Mouse (Mus musculus) fibroblast of lung, adult 2 months (primary cell): ENCODE data around the gene Carm1.
"Not testable (repeated sequence)": the region's sequence is repeated elsewhere in the genome, so short reads cannot be mapped to it uniquely, and the experiment has no call there.

Source experiments
- DNase-seq: peaks from one replicate; pipeline ENCODE4 v3.0.0-alpha.2; 2011; ENCODE audit warnings: low read depth

The Carm1 gene

GRCm38 (mm10) chr9:21576286-21576685, 29.6 kb downstream of the Carm1 start:
- no peak for DNase-seq

DNA sequence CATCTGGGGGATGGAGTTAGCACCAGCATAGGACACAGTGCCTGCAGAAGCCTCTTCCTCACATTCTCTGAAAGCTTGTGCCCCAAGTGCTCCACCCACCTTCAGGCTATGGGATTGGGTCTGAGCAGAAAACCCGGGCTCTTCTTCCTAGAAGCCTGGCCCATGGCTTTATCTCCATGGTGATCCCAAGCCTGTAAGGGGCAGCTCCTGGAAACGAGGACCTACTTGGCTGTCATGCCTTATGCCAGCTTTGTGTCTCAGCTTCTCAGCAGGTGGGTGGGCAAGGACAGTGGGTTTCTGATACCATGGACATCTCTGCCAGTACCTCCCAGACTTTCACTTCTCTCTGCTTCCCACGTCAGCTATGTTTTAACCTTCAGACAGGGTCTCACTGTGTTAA, 31.5 kb downstream of the Carm1 start:
- DNase-seq: no peak

GRCm38 (mm10) chr9:21585401-21585800, 38.7 kb downstream of the Carm1 start:
- DNase-seq: no peak

DNA sequence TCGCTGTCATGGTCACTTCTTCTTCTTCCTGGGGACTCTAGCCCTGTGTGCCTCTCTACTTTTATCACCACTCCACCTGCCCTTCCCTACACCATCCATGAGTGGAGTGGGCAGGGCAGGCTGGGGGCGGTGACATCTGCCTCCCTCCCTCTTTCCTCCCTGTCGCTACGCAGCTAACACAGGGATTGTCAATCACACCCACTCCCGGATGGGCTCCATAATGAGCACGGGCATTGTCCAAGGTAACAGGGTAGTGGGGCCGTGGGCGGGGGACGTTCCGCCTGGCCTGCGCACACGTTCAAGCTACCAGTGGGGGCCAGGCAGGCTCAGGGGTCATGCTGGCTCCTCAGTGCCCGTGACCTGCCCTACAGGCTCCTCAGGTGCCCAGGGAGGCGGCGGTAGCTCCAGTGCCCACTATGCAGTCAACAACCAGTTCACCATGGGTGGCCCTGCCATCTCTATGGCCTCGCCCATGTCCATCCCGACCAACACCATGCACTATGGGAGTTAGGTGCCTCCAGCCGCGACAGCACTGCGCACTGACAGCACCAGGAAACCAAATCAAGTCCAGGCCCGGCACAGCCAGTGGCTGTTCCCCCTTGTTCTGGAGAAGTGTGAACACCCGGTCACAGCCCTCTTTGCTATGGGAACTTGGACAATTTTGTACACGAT, 41.1 kb downstream of the Carm1 start:
- DNase-seq: no peak

DNA sequence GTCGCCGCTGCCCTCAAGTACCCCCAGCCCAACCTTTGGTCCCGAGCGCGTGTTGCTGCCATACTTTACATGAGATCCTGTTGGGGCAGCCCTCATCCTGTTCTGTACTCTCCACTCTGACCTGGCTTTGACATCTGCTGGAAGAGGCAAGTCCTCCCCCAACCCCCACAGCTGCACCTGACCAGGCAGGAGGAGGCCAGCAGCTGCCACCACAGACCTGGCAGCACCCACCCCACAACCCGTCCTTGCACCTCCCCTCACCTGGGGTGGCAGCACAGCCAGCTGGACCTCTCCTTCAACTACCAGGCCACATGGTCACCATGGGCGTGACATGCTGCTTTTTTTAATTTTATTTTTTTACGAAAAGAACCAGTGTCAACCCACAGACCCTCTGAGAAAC, 41.7 kb downstream of the Carm1 start:
- DNase-seq: no peak

DNA sequence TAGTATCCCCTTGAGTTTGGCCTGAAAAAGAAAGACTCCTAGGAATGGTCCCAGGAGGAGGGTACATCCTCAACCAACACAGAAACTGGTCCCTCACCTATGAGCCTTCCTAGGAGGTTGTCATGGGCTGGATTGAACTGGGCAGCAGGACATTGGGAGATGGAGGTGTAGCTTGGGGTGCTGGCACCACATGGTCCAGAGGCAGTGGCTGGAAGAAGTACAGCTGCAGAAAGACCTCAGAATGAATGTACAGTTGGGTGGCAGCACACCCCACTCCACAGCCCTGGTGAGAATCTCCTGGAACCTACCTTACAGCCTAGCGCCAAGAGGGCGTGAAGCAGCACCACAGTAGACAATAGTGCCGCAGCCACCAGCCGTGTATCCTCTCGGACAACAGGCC, 42.8 kb downstream of the Carm1 start:
- DNase-seq: no peak

DNA sequence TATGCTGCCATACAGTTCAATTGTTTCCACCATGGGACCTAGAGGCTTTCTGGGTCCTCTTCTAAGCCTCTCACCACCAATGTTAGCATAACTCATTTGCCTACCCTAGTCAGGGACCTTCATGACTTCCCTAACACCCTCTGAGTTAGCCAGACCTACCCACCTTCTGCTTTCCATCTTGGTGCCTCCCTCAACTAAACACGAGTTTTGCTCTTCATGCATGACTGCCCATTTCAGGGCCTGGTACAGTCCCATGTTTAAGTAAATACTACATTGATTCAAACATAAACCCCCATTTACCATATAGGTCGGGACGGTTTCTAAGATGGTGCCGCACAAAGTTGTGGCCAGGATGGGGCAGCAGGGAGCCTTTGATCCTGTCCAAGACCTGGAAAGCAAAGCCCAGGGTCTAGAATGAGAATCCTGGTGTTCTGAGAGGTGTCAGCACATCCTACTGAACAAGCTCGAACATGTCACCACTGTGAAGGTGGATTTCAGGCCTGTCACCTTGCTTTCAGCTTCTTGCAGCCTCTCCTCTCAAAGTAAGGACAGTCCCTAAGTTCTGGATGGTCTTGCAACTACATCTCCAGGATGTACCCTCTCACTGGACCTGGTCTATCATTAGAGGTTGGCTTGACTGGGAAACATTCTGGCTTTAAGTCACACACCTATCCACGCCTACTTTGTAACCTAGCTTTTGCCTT, 44.6 kb downstream of the Carm1 start:
- no peak for DNase-seq

- DNase-seq: no peak
These were observed 45.4 kb downstream of the Carm1 start for GRCm38 (mm10) chr9:21591831-21592702.

- peak; percentile 98 for DNase-seq
These were observed 46.0 kb downstream of the Carm1 start, which contains the start of the genes Timm29 and Yipf2 for GRCm38 (mm10) chr9:21592703-21593121. Gene Timm29 (plus strand): TSS chr9:21592722. Gene Yipf2 (minus strand): TSS chr9:21592828.

DNA sequence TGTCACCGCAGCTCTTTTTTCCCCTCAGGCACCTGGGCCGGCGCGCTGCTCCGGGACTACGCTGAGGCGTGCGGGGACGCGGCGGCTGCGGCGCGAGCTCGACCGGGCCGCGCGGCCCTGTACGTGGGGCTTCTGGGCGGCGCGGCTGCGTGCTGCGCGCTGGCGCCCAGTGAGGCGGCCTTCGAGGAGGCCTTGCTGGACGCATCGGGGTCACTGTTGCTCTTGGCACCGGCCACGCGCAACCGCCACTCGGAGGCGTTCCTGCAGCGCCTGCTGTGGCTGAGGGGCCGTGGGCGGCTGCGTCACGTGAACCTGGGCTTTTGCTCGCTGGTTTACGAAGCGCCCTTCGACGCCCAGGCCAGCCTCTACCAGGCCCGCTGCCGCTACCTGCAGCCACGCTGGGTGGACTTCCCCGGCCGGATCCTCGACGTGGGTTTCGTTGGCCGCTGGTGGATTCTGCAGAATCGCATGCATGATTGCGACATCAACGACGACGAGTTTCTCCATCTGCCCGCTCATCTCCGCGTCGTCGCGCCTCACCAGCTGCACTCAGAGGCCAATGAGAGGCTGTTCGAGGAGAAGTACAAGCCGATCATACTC, 46.5 kb downstream of the Carm1 start:
- DNase-seq: no peak

DNA sequence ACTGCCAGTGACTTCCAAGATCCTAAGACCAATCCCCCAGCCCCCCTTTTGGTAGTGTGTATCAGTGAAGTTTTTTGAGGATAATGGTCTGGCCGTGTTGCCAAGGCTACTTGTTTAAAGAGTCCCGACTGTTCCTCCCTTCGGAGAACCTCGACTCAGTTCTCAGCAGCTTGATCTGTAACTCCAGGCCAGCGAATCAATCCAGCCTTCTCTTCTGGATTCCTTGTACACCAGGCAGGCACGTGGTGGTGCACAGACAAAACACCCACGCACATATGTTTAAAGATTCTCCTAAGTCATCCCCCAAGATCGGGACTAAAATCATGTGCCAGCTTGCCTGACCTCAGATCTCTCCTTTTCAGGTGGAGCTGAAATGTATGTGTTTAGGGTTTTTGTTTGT, 47.7 kb downstream of the Carm1 start:
- DNase-seq: not testable (repeated sequence)

- no peak for DNase-seq
These were observed 48.1 kb downstream of the Carm1 start for GRCm38 (mm10) chr9:21594838-21595237.

- no peak for DNase-seq
These were observed 51.5 kb downstream of the Carm1 start for GRCm38 (mm10) chr9:21598198-21598597.

GRCm38 (mm10) chr9:21600186-21600585, 53.5 kb downstream of the Carm1 start:
- DNase-seq: no peak

- no peak for DNase-seq
These were observed 54.4 kb downstream of the Carm1 start for GRCm38 (mm10) chr9:21601073-21601472.

DNA sequence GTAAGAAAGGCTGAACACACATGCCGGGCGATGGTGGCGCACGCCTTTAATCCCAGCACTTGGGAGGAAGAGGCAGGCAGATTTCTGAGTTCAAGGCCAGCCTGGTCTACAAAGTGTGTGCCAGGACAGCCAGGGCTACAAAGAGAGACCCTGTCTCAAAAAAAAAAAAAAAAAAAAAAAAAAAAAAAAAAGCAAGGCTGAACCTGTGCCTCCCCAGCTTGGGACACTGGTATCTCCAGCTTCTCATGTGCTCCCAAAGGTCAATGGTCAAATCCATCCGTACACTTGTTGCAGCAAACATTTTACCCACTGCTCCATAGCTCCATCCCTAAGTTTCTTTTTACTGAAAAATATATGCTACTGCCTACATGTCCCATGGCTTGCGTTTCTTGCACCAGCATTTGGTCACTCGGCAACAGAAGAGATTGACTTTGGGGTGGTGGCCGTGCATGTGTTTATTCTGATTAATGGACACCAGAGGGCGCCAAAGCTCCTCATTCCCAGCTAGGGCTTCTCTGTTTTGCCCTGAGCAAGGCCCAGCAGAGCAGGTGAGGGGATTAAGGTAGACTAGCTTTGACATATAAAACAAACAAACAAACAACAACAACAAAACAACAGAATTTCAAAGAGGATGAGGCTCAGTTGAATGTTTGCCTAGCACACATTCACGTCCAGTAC, 55.2 kb downstream of the Carm1 start:
- no peak for DNase-seq

GRCm38 (mm10) chr9:21604119-21604518, 57.4 kb downstream of the Carm1 start:
- DNase-seq: no peak

DNA sequence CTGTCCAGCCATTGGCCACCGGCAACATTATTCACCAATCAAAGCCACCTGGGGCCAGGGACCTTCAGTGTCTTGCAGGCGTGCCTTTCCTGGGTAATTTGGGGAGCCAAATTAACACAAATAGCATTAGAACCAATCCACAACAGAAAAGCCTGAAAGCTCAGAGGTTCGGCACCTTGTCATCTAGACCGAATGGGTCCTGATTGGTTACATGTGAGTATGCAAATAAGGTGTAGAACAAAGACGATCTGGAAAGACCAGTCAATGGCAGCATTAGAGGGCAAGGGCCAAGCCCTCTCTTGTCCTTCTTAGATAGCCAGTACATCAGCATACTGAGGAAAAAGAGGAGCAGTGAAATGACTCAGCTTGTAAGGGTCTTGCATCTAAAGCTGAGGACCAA, 59.2 kb downstream of the Carm1 start:
- no peak for DNase-seq

GRCm38 (mm10) chr9:21606648-21607047, 60.0 kb downstream of the Carm1 start:
- no peak for DNase-seq

DNA sequence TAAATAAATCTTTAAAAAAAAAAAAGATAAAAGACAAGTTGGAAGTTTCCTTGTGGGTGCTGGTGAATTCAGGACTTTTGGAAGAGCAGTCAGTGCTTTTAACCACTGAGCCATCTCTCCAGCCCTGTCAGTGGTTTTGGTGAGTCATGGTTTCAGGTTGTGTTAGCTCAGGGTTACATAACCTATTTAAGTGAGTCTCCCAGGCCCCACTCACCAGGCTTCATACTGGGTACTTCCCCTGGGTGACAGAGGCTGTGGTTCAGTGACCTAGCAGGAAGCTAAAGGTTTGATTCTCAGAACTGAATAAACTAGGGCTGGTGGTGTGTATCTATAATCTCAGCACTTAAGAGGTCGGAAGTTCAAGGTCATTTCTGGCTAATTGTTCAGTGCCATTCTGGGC, 63.2 kb downstream of the Carm1 start:
- no peak for DNase-seq

DNA sequence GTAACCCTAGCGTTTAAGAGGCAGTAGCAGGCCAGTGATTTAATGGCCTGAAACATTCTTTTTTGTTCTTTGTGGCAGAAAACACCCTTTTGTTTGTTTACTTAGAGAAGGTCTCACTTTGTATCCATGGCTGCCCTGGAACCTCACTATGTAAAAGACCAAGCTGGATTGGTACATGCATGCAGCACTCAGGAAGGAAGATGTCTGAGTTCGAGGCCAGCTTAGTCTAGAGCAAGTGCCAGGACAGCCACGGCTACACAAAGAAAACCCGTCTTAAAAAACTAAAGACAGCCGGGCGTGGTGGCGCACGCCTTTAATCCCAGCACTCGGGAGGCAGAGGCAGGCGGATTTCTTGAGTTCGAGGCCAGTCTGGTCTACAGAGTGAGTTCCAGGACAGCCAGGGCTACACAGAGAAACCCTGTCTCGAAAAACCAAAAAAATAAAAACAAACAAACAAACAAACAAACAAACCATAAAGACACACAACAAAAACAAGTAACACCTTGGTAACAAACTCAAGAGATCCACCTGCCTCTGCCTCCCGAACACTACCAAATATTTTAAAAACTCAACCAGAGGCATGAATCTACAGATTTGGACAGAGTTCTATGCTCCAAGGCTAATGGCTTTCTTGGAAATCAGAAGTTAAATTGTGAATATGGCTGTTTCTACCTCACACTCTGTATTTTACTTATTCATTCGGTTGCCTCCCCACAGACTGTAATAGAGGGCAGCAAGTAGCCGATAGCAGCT, 68.3 kb downstream of the Carm1 start:
- DNase-seq: no peak
